Mouse (Mus musculus) embryonic facial prominence, embryonic 11.5 days (tissue): ENCODE measurements around the gene Epha6. TPM values are rescaled to one million over a fixed set of nuclear protein-coding genes. Genes with fewer than 3 reads are reported as not detected.

Experiments
- ATAC-seq: fragments of 200-750 bp; cut with Nextera tagmentation; replicated peaks from 2 replicates; pipeline ENCODE4 v1.8.0; 2017; ENCODE audit warnings: low read depth; ENCODE audit not compliant: insufficient number of reproducible peaks, low FRiP score, low TSS enrichment
- DNase-seq: peaks from one replicate; pipeline ENCODE4 v3.0.0-alpha.2; 2015; ENCODE audit warnings: low spot score
- H3K27ac ChIP-seq: fragments of 300-500 bp; sonication (generic); replicated peaks from 2 replicates; pipeline ENCODE4 v1.5.1; 2014; ENCODE audit warnings: mild to moderate bottlenecking, low read depth, low read length, control low read depth
- H3K27me3 ChIP-seq: fragments of 300-500 bp; sonication (generic); 2 replicates; pipeline ENCODE4 v1.6.1; 2014; ENCODE audit warnings: mild to moderate bottlenecking, low read length, moderate library complexity, mixed read lengths; ENCODE audit not compliant: control insufficient read depth, insufficient read depth
- H3K36me3 ChIP-seq: fragments of 300-500 bp; sonication (generic); replicated peaks from 2 replicates; pipeline ENCODE4 v1.6.1; 2014; ENCODE audit warnings: low read depth, mild to moderate bottlenecking, low read length, moderate library complexity, mixed read lengths; ENCODE audit not compliant: control insufficient read depth, insufficient read depth
- H3K4me1 ChIP-seq: fragments of 300-500 bp; sonication (generic); 2 replicates; pipeline ENCODE4 v1.6.1; 2014; ENCODE audit warnings: low read length, mixed read lengths; ENCODE audit not compliant: control insufficient read depth, insufficient read depth
- H3K4me2 ChIP-seq: fragments of 300-500 bp; sonication (generic); 2 replicates; pipeline ENCODE4 v1.6.1; 2014; ENCODE audit warnings: low read depth, mild to moderate bottlenecking, control low read depth, low read length, moderate library complexity
- H3K4me3 ChIP-seq: fragments of 300-500 bp; sonication (generic); 2 replicates; pipeline ENCODE4 v1.5.1; 2014; ENCODE audit warnings: low read depth, low read length, control low read depth
- H3K9ac ChIP-seq: fragments of 300-500 bp; sonication (generic); replicated peaks from 2 replicates; pipeline ENCODE4 v1.6.1; 2014; ENCODE audit warnings: mild to moderate bottlenecking, control low read depth, low read length
- H3K9me3 ChIP-seq: fragments of 300-500 bp; sonication (generic); replicated peaks from 2 replicates; pipeline ENCODE4 v1.6.1; 2016; ENCODE audit warnings: mild to moderate bottlenecking, low read length, inconsistent platforms, mixed read lengths; ENCODE audit not compliant: control insufficient read depth
- WGBS: fragments of 180-500 bp; shearing (Covaris S2); extraction: QIAGEN DNeasy Blood & Tissue Kit; methylation state at CpG from one replicate; pipeline ENCODE4 v1.1.7; 2014; 5-methylcytosine and 5-hydroxymethylcytosine counted together
- polyA plus RNA-seq: library from polyadenylated mRNA; unstranded; fragments of >200 nt; fragmentation: Nextera tagmentation; extraction: Ambion mirVana; gene quantifications from 2 replicates; pipeline ENCODE4 v1.2.1, GENCODE M21; 2014

Gene Epha6
- polyA plus RNA-seq, 1 experiment from 2014 or later = not detected

- 7% methylated on average over 8 of the region's 8 CpGs for whole genome bisulfite sequencing
- Histone ChIP-seq H3K36me3 (no peaks in the 10 kb centered on the region), H3K27me3 (no peaks in the 10 kb centered on the region), H3K4me3 (no peak overlapping the region), H3K9me3 (no peaks in the 10 kb centered on the region), H3K9ac (no peak overlapping the region), H3K4me1 (no peaks in the 10 kb centered on the region), H3K4me2 (no peak overlapping the region), H3K27ac (no peak overlapping the region)
- DNase-seq = peak; percentile 93
- ATAC-seq = peak; percentile 79; the same call in 1 of the 2 replicates
Measured at GRCm38 (mm10) chr16:59683434-59683833, 921.9 kb downstream of the Epha6 start.

GRCm38 (mm10) chr16:59682216-59682891, 923.0 kb downstream of the Epha6 start:
- 85% methylated on average over 8 of the region's 8 CpGs for WGBS
- H3K4me1 ChIP-seq = no peaks in the 10 kb centered on the region
- no peak overlapping the region for H3K27ac ChIP-seq
- no peak for DNase-seq
- no peak for ATAC-seq
- H3K9me3 ChIP-seq = no peaks in the 10 kb centered on the region
- H3K9ac ChIP-seq = no peak overlapping the region
- no peaks in the 10 kb centered on the region for H3K36me3 ChIP-seq
- H3K4me3 ChIP-seq = no peak overlapping the region
- H3K27me3 ChIP-seq = no peaks in the 10 kb centered on the region
- H3K4me2 ChIP-seq = no peak overlapping the region

DNA sequence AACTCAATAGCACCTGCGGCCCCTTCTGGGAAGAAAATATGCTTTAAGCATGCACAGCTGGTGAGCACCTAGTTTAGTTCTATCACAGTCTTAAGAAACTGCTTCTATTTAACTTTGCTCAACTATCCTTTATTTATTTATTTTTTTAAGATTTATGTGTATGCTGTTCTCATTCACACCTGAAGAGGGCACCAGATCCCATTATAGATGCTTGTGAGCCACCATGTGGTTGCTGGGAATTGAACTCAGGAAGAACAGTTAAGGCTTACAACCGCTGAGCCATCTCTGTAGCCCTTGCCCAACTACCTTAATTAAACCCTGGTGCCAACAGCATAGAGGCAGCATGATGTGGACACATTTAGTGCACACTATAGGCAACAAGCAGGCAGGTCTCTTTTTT, 938.4 kb downstream of the Epha6 start:
- Histone ChIP-seq H3K27ac (no peak overlapping the region), H3K4me2 (no peak overlapping the region), H3K27me3 (no peaks in the 10 kb centered on the region), H3K9ac (no peak overlapping the region), H3K4me3 (no peak overlapping the region), H3K9me3 (no peaks in the 10 kb centered on the region), H3K36me3 (no peaks in the 10 kb centered on the region), H3K4me1 (no peaks in the 10 kb centered on the region)
- DNase-seq = no peak
- WGBS = 80% methylated on average over 2 of the region's 2 CpGs
- ATAC-seq = no peak

DNA sequence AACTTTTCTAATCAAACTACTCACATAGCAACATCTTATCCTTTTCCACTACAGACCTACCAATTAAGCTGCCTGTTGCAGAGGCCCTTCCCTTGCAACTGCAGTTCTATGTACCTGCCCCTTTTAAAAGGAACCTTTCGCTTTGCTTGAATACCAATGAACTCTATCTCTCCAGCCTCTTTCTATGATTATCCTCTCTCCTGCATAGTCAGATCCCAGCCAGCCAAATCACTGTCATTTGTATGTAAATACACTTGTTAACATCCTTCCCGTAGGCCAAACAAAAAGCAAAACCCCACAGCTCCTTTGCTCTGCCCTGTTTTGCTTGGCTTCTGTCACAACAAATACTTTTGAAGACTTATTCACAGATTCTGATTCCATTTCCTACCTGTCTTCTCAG, 961.6 kb downstream of the Epha6 start:
- Histone ChIP-seq H3K36me3 (no peaks in the 10 kb centered on the region), H3K27me3 (no peaks in the 10 kb centered on the region), H3K4me2 (no peak overlapping the region), H3K4me3 (no peak overlapping the region), H3K4me1 (no peaks in the 10 kb centered on the region), H3K27ac (no peak overlapping the region), H3K9me3 (no peaks in the 10 kb centered on the region), H3K9ac (no peak overlapping the region)
- DNase-seq (no peak), ATAC-seq (no peak)
- WGBS = 38% methylated on average over 2 of the region's 2 CpGs

DNA sequence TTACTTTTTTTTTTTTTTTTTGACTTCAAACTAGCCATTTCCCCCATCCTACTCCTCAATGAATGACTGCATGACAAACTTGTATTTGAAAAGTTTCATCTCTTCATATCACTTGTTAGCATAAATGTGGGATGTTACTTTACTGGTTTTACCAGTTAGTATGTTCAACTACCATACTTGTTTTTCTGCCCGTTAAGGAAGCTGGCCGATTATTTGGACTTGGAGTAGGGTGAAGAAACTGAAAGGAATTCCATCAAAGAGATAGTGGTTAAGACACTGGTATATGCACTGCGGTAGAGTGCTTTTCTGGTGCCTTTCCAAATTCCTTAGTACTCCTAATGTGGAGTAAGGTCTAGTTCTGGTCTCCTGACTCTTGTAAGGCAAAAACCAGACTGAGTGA, 965.3 kb downstream of the Epha6 start:
- no peak overlapping the region for H3K27ac ChIP-seq
- no peaks in the 10 kb centered on the region for H3K4me1 ChIP-seq
- no peak for ATAC-seq
- WGBS = 89% methylated on average over 3 of the region's 3 CpGs
- no peaks in the 10 kb centered on the region for H3K9me3 ChIP-seq
- DNase-seq = no peak
- H3K9ac ChIP-seq = no peak overlapping the region
- no peak overlapping the region for H3K4me3 ChIP-seq
- no peaks in the 10 kb centered on the region for H3K36me3 ChIP-seq
- no peak overlapping the region for H3K4me2 ChIP-seq
- H3K27me3 ChIP-seq = no peaks in the 10 kb centered on the region

- H3K36me3 ChIP-seq = no peaks in the 10 kb centered on the region
- H3K9ac ChIP-seq = peak within 1 kb of the TSS; percentile 79
- no peaks in the 10 kb centered on the region for H3K9me3 ChIP-seq
- DNase-seq = peak; percentile 93
- H3K4me1 ChIP-seq = no peaks in the 10 kb centered on the region
- peak within 1 kb of the TSS; percentile 47 for H3K4me3 ChIP-seq
- no peaks in the 10 kb centered on the region for H3K27me3 ChIP-seq
- ATAC-seq = peak; percentile 96
- WGBS = 0% methylated on average over 46 of the region's 46 CpGs
- peak within 1 kb of the TSS; percentile 91 for H3K27ac ChIP-seq
- H3K4me2 ChIP-seq = peak within 1 kb of the TSS; percentile 45
Measured at GRCm38 (mm10) chr16:59639102-59639691, 966.1 kb downstream of the Epha6 start, which contains the start of gene Arl6. Arl6 (minus strand) TSS chr16:59639391.

GRCm38 (mm10) chr16:59634598-59634997, 970.7 kb downstream of the Epha6 start:
- Histone ChIP-seq H3K4me2 (no peak overlapping the region), H3K27ac (no peak overlapping the region), H3K36me3 (no peaks in the 10 kb centered on the region), H3K27me3 (no peaks in the 10 kb centered on the region), H3K4me1 (no peaks in the 10 kb centered on the region), H3K9ac (no peak overlapping the region), H3K9me3 (no peaks in the 10 kb centered on the region), H3K4me3 (no peak overlapping the region)
- no peak for ATAC-seq
- no peak for DNase-seq
- WGBS = 82% methylated on average over 2 of the region's 2 CpGs

DNA sequence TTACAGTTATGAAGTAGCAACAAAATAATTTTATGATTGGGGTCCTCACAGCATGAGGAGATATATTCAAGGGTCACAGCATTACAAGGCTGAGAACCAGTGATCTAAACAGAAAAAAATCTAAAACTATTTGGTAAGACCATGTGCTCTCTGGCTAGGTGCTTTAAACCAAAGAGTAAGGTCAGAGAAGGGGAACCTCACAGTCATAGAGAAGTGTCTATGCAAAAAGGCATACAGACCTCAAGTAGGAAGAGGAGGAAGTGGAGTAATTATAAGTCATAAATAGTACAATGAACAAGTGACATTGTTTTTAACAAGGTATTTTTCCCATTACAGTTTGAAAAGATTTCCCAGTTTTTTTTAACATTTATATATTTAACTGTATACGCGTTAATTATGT, 983.8 kb downstream of the Epha6 start:
- DNase-seq (no peak), ATAC-seq (no peak)
- 97% methylated on average over 2 of the region's 2 CpGs for WGBS
- Histone ChIP-seq H3K36me3 (no peaks in the 10 kb centered on the region), H3K9me3 (no peaks in the 10 kb centered on the region), H3K27ac (no peak overlapping the region), H3K4me3 (no peak overlapping the region), H3K27me3 (no peaks in the 10 kb centered on the region), H3K4me2 (no peak overlapping the region), H3K9ac (no peak overlapping the region), H3K4me1 (no peaks in the 10 kb centered on the region)
